Mouse (Mus musculus): ENCODE results near the gene Sirt1. TPM values are rescaled to one million over a fixed set of nuclear protein-coding genes. Genes with fewer than 3 reads are reported as not detected.
"Not testable (repeated sequence)": the region's sequence is repeated elsewhere in the genome, so short reads cannot be mapped to it uniquely, and the experiment has no call there.

Gene Sirt1
- polyA plus RNA-seq, 1 experiment from 2014 or later: 5.2 TPM

- no peaks in the 10 kb centered on the region for H3K27me3 ChIP-seq (ENCODE audit: insufficient read depth, poor library complexity, severe bottlenecking)
- no peak for DNase-seq (ENCODE audit: low spot score)
- no peaks in the 10 kb centered on the region for H3K9me3 ChIP-seq
- no peak overlapping the region for H3K4me3 ChIP-seq
- 76% methylated on average over 7 of the region's 7 CpGs for WGBS
- no peaks in the 10 kb centered on the region for H3K4me1 ChIP-seq
- no peaks in the 10 kb centered on the region for H3K36me3 ChIP-seq
- no peak overlapping the region for H3K27ac ChIP-seq
Observed at GRCm38 (mm10) chr10:63415287-63415686, 33.8 kb upstream of the Sirt1 start.

GRCm38 (mm10) chr10:63412756-63413155 is 31.3 kb upstream of the Sirt1 start:
- H3K36me3 ChIP-seq: no peaks in the 10 kb centered on the region
- no peaks in the 10 kb centered on the region for H3K27me3 ChIP-seq (ENCODE audit: insufficient read depth, poor library complexity, severe bottlenecking)
- no peak overlapping the region for H3K27ac ChIP-seq
- no peak for DNase-seq (ENCODE audit: low spot score)
- WGBS: 84% methylated on average over 17 of the region's 17 CpGs
- no peaks in the 10 kb centered on the region for H3K9me3 ChIP-seq
- no peaks in the 10 kb centered on the region for H3K4me1 ChIP-seq
- H3K4me3 ChIP-seq: no peak overlapping the region

GRCm38 (mm10) chr10:63411674-63412073 is 30.2 kb upstream of the Sirt1 start:
- H3K27ac ChIP-seq; H3K27me3 ChIP-seq (ENCODE audit: insufficient read depth, poor library complexity, severe bottlenecking); H3K4me1 ChIP-seq; H3K36me3 ChIP-seq; H3K9me3 ChIP-seq; DNase-seq (ENCODE audit: low spot score); H3K4me3 ChIP-seq: not testable (repeated sequence)
- WGBS: 83% methylated on average over 6 of the region's 7 CpGs

GRCm38 (mm10) chr10:63410162-63410956 is 28.9 kb upstream of the Sirt1 start:
- no peak overlapping the region for H3K27ac ChIP-seq
- no peaks in the 10 kb centered on the region for H3K27me3 ChIP-seq (ENCODE audit: insufficient read depth, poor library complexity, severe bottlenecking)
- H3K36me3 ChIP-seq: no peaks in the 10 kb centered on the region
- DNase-seq (ENCODE audit: low spot score): no peak
- 67% methylated on average over 16 of the region's 16 CpGs for WGBS
- no peaks in the 10 kb centered on the region for H3K9me3 ChIP-seq
- no peaks in the 10 kb centered on the region for H3K4me1 ChIP-seq
- no peak overlapping the region for H3K4me3 ChIP-seq

- Histone ChIP-seq H3K27ac (no peak overlapping the region), H3K9me3 (no peaks in the 10 kb centered on the region), H3K4me3 (no peak overlapping the region), H3K4me1 (no peaks in the 10 kb centered on the region), H3K27me3 (ENCODE audit: insufficient read depth, poor library complexity, severe bottlenecking) (no peaks in the 10 kb centered on the region), H3K36me3 (no peaks in the 10 kb centered on the region)
- no peak for DNase-seq (ENCODE audit: low spot score)
- WGBS: 78% methylated on average over 2 of the region's 2 CpGs
Observed at GRCm38 (mm10) chr10:63403636-63404035, 22.1 kb upstream of the Sirt1 start.

- H3K4me3 ChIP-seq: no peak overlapping the region
- no peaks in the 10 kb centered on the region for H3K36me3 ChIP-seq
- H3K27ac ChIP-seq: no peak overlapping the region
- H3K9me3 ChIP-seq: no peaks in the 10 kb centered on the region
- H3K4me1 ChIP-seq: no peaks in the 10 kb centered on the region
- 87% methylated on average over 5 of the region's 5 CpGs for WGBS
- DNase-seq (ENCODE audit: low spot score): no peak
- H3K27me3 ChIP-seq (ENCODE audit: insufficient read depth, poor library complexity, severe bottlenecking): no peaks in the 10 kb centered on the region
Observed at GRCm38 (mm10) chr10:63402731-63403504, 21.4 kb upstream of the Sirt1 start.

- Histone ChIP-seq H3K9me3 (no peaks in the 10 kb centered on the region), H3K4me3 (no peak overlapping the region), H3K27me3 (ENCODE audit: insufficient read depth, poor library complexity, severe bottlenecking) (no peaks in the 10 kb centered on the region), H3K4me1 (no peaks in the 10 kb centered on the region), H3K36me3 (no peaks in the 10 kb centered on the region), H3K27ac (no peak overlapping the region)
- DNase-seq (ENCODE audit: low spot score): no peak
- 88% methylated on average over 10 of the region's 10 CpGs for WGBS
Observed at GRCm38 (mm10) chr10:63396963-63397362, 15.5 kb upstream of the Sirt1 start.

GRCm38 (mm10) chr10:63388948-63389347 is 7.4 kb upstream of the Sirt1 start:
- H3K9me3 ChIP-seq: no peaks in the 10 kb centered on the region
- no peak for DNase-seq (ENCODE audit: low spot score)
- H3K4me1 ChIP-seq: no peaks in the 10 kb centered on the region
- H3K27me3 ChIP-seq (ENCODE audit: insufficient read depth, poor library complexity, severe bottlenecking): no peaks in the 10 kb centered on the region
- no peak overlapping the region for H3K27ac ChIP-seq
- H3K36me3 ChIP-seq: no peaks in the 10 kb centered on the region
- H3K4me3 ChIP-seq: no peak overlapping the region
- 77% methylated on average over 4 of the region's 4 CpGs for WGBS

GRCm38 (mm10) chr10:63386991-63387390 is 5.5 kb upstream of the Sirt1 start:
- Histone ChIP-seq H3K9me3 (no peaks in the 10 kb centered on the region), H3K4me3 (peak overlapping the region; percentile 69), H3K27me3 (ENCODE audit: insufficient read depth, poor library complexity, severe bottlenecking) (no peaks in the 10 kb centered on the region), H3K36me3 (no peaks in the 10 kb centered on the region), H3K4me1 (no peaks in the 10 kb centered on the region), H3K27ac (peak overlapping the region; percentile 83)
- WGBS: 4% methylated on average over 10 of the region's 10 CpGs
- no peak for DNase-seq (ENCODE audit: low spot score)

- H3K27me3 ChIP-seq (ENCODE audit: insufficient read depth, poor library complexity, severe bottlenecking): no peaks in the 10 kb centered on the region
- H3K36me3 ChIP-seq: no peaks in the 10 kb centered on the region
- DNase-seq (ENCODE audit: low spot score): peak; percentile 95
- H3K27ac ChIP-seq: peak overlapping the region; percentile 83
- H3K4me1 ChIP-seq: no peaks in the 10 kb centered on the region
- H3K4me3 ChIP-seq: peak overlapping the region; percentile 69
- H3K9me3 ChIP-seq: no peaks in the 10 kb centered on the region
- 0% methylated on average over 19 of the region's 19 CpGs for WGBS
Observed at GRCm38 (mm10) chr10:63386444-63386843, 4.9 kb upstream of the Sirt1 start.

GRCm38 (mm10) chr10:63385897-63386296 is 4.4 kb upstream of the Sirt1 start:
- H3K9me3 ChIP-seq; H3K36me3 ChIP-seq; H3K4me1 ChIP-seq; DNase-seq (ENCODE audit: low spot score); H3K27me3 ChIP-seq (ENCODE audit: insufficient read depth, poor library complexity, severe bottlenecking): not testable (repeated sequence)
- Histone ChIP-seq H3K4me3 (peak overlapping the region; percentile 69), H3K27ac (peak overlapping the region; percentile 83)
- 22% methylated on average over 5 of the region's 5 CpGs for WGBS

- H3K4me1 ChIP-seq: no peaks in the 10 kb centered on the region
- no peaks in the 10 kb centered on the region for H3K27me3 ChIP-seq (ENCODE audit: insufficient read depth, poor library complexity, severe bottlenecking)
- peak within 1 kb of the TSS; percentile 83 for H3K27ac ChIP-seq
- H3K9me3 ChIP-seq: no peaks in the 10 kb centered on the region
- WGBS: under 1% methylated on average over 28 of the region's 28 CpGs
- H3K4me3 ChIP-seq: peak within 1 kb of the TSS; percentile 70
- peak; percentile 96 for DNase-seq (ENCODE audit: low spot score)
- H3K36me3 ChIP-seq: no peaks in the 10 kb centered on the region
Observed at GRCm38 (mm10) chr10:63382372-63383279, 1.1 kb upstream of the Sirt1 start, which contains the start of gene Dnajc12. Gene Dnajc12, plus strand, starts transcription at chr10:63382443.
